Mouse (Mus musculus): ENCODE results near the gene Cnnm3.

- TF ChIP-seq EP300 (IDR thresholded peaks at IDR 0.05; ENCODE audit: insufficient read depth, low read depth, low read length) (no peak), CTCF (IDR thresholded peaks at IDR 0.05) (no peak)
Observed at GRCm38 (mm10) chr1:36465641-36466160, 46.0 kb upstream of the Cnnm3 start.
